Mouse (Mus musculus) kidney, adult 2 months (tissue): ENCODE data around the gene Clec9a.

Experiments
- CTCF ChIP-seq: fragments of 200-500 bp; conservative IDR thresholded peaks from 2 replicates; pipeline ENCODE4 v1.5.1; 2011; ENCODE audit warnings: low read depth, mild to moderate bottlenecking, control low read depth, low read length, moderate library complexity, mixed read lengths; ENCODE audit not compliant: insufficient read depth, insufficient read length
- POLR2A ChIP-seq: fragments of 200-500 bp; IDR thresholded peaks from one replicate; pipeline ENCODE4 v1.6.1; 2011; ENCODE audit warnings: low read depth, low read length, control low read depth

- TF ChIP-seq CTCF (no peak), POLR2A (no peak)
These were observed 49.1 kb upstream of the Clec9a start for GRCm38 (mm10) chr6:129359515-129359914.
